Mouse (Mus musculus) brain, embryonic 14.5 days (tissue): ENCODE measurements around the gene Pogz.

ENCODE experiments used
- CTCF ChIP-seq: fragments of 200-500 bp; IDR thresholded peaks from 2 replicates; pipeline ENCODE4 v1.5.1; 2012; ENCODE audit warnings: inconsistent platforms, mild to moderate bottlenecking, moderate library complexity, borderline replicate concordance; ENCODE audit not compliant: insufficient read depth, insufficient read length; ENCODE audit errors: extremely low read depth
- POLR2A ChIP-seq: fragments of 200-500 bp; IDR thresholded peaks from 2 replicates; pipeline ENCODE4 v1.6.1; 2012; ENCODE audit warnings: mild to moderate bottlenecking, inconsistent platforms, borderline replicate concordance; ENCODE audit not compliant: poor library complexity, insufficient read depth, insufficient read length, severe bottlenecking; ENCODE audit errors: extremely low read depth

DNA sequence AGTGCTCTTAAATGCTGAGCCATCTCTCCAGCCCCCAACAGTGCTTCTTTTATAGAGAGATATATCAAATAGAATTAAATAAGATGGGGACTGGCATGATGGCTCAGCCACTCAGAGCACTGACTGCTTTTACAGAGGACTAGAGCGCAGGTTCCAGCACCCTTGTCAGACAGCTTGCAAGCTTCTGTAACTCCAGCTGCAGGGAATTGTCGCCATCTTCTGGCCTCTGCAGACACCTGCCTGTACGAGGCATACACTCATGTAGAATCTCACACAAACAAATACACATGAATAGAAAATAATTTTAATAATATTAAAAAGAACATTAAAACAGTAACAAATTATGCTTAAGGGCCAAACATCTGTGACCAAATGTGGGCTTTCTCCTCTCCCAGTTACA lies 13.3 kb upstream of the Pogz start:
- TF ChIP-seq CTCF (no peak), POLR2A (no peak)
